Mouse (Mus musculus): ENCODE results near the gene Mapk8ip2.
"Not testable (repeated sequence)": the region's sequence is repeated elsewhere in the genome, so short reads cannot be mapped to it uniquely, and the experiment has no call there.

The Mapk8ip2 gene

GRCm38 (mm10) chr15:89453865-89454478 is at the start of gene Mapk8ip2:
TSS of gene Mapk8ip2 (plus strand) at chr15:89453913.
- DNase-seq, result peak; percentile 84

DNA sequence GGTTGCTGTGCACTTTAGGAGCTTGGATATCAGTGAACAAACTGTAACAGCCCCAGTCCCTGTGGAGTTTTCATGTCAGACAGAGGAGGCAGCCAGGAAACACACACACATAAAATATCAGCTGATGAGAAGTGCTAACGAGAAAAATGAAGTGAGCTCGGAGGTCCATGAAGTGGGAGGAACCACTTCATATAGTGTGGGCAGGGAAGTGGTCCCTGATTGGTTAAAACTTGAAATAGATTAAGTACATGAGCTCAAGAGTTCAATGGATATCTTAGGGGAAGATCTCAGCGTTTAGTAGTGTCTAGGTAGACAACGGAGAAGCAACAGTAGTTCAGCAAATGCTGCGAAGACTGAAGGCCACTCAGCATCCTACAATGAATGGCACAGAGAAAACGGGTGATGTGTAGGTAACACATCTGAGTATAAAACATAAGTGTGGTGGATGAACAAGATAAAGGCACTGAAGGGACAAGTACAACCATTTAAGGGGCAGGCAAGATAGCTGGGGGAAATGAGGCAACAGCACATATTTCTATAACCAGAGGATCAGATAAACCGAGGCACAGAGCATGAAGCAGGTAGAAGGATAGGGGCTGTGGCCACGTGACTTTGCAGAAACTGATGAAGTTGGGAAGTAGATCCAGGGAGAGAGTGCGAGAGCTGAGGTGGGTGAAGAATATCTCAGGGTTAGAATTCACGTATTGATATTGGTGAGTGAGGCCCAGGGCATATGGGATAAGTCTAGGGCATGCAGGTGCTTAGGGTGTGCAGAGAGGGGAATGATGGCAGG is 48.7 kb upstream of the Mapk8ip2 start:
- DNase-seq, result no peak

- no peak for DNase-seq
Observed at GRCm38 (mm10) chr15:89406691-89407090, 47.0 kb upstream of the Mapk8ip2 start.

GRCm38 (mm10) chr15:89410118-89410517 is 43.6 kb upstream of the Mapk8ip2 start, which contains the start of gene Syce3:
TSS of gene Syce3 (minus strand) at chr15:89410503.
- DNase-seq, result no peak

- no peak for DNase-seq
Observed at GRCm38 (mm10) chr15:89415282-89415681, 38.4 kb upstream of the Mapk8ip2 start.

DNA sequence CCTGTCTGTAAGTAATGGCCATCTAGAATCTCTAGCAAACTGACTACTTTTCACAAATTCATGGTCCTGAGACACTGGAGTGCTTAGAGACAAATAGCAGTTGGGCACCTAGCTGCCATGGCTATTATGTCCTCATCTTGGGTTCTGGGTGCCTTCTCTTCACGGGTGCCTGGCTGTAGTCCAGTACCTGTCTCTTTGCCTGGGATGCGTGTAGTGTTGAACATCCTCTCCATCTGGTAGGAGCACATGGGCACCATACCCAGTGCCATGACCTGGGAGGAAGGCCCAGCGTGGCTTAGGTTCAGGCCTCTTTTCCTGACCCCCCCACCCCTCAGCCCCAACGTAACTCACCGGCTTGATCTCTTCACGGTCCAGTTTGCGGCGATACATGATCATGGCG is 31.8 kb upstream of the Mapk8ip2 start:
- DNase-seq, result peak; percentile 55

- peak; percentile 10 for DNase-seq
Observed at GRCm38 (mm10) chr15:89424621-89425020, 29.1 kb upstream of the Mapk8ip2 start.

DNA sequence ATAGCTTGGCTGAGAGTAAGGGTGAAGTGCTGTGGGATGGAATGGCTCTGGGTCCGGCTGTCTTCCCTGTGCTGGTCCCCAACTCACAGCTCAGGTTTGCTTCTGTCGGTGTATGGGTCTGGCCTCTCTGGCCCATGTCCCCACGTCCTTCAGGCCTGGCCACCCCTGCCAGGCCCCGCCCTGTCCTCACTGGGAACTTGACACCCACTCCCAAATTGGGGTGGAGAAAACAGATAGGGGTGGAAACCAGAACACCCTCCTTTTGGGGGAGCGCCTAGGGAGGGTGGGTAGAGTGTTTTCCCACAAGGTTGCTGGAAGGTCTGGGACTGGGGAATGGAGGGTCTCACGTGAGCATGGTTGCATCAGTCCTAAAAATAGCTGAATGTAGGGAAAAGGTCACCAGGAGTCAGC is 28.0 kb upstream of the Mapk8ip2 start, which contains the start of gene Cpt1b:
Gene Cpt1b, minus strand, starts transcription at position 153 of the 411 bp plus-strand sequence.
- DNase-seq, result peak; percentile 32

DNA sequence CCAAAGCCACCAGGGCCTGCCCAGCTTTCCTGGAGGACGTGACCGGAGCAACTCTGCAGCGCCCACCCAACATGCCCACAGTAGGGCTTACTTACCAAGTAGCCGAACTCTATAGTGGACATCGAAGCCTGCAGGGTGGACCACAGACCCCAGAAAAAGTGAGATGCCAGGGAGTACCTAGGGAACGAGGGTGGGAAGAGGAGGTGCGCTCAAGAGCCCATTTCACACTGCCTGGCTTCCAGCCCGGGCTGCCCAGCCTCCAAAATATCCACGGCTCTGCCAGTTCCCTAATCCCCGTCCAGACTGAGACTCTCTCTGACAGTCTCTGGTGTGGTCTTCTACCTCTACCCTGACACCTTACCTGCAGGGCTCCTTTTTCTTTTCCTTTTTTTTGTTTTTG is 27.0 kb upstream of the Mapk8ip2 start:
- DNase-seq, result peak; percentile 33

- peak; percentile 42 for DNase-seq
Observed at GRCm38 (mm10) chr15:89428136-89428790, 25.4 kb upstream of the Mapk8ip2 start.

DNA sequence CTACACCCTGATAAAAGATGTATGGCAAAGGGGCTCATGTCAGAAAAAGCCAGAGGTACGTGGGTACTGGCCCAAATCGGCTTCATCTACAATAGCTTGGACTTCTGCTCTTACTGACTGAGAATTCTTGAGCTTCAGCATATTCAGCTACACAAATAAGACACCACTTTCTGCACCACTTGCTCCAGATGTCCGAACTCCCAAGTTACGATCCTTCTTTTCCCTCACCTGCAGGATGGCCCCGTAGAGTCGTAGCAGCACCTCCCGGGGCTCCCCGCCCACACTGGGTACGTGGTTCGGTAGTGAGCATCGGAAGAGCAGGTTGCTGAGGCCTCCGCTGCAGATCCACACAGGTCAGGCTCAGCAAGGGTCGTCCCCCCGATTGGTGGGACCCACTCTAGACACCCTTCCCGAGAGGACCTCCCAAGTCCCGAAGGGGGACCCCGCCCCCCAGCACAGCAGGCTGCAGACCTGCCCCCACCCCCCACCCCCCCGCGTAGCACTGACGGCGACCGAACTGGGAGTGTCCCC is 24.8 kb upstream of the Mapk8ip2 start:
- DNase-seq, result no peak

DNA sequence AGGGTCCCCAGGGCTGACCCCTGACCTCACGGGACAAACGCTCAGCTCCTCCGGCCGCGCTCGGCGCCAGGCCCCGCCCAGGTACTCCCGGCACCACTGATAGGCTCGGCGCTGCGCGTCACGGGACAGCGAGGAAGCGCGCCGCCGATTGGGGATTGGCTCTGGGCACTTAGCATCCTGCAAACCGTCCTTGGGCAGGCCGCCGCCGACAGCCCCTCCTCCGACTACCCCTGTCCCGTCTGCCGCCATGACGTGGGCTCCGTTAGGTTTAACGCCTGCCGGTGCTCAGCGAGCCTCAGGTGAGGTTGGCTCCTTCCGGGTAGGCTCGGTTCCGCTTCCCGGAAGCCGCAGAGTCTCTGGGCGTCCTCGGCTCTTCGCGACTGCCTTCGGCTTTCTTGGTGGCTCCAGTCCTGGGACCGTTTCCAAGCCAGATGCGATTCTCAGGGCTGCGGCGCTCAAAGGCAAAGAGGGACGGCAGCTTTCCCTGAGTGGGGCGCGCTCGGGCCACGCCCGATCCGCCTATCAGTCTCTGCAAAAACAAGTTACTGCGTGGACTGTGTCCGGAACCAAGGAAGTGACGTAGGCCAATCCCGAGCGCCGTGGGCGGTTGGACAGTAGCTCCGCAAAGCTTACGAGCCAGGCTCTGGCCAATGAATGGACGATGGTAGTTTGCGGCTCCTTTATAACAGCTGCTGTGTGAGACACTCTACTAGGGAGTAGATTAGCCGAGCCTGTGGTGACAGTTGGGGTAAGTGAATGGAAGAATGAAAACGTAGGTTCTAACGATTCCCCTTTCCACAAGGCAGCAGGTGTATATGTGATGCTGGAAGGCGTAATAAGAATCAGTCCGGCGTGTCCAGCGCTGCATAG is 24.1 kb upstream of the Mapk8ip2 start, which contains the start of the genes C730034F03Rik, Gm44502 and Chkb:
Gene C730034F03Rik, plus strand, starts transcription at position 238 of the 870 bp plus-strand sequence.
Gene Gm44502, minus strand, starts transcription at position 345 of the 870 bp plus-strand sequence.
Gene Chkb, minus strand, starts transcription at position 557 of the 870 bp plus-strand sequence.
- peak; percentile 95 for DNase-seq

GRCm38 (mm10) chr15:89430341-89430740 is 23.4 kb upstream of the Mapk8ip2 start:
- DNase-seq, result peak; percentile 49

GRCm38 (mm10) chr15:89430771-89431170 is 22.9 kb upstream of the Mapk8ip2 start:
- not testable (repeated sequence) for DNase-seq

GRCm38 (mm10) chr15:89431271-89431670 is 22.4 kb upstream of the Mapk8ip2 start:
- no peak for DNase-seq

DNA sequence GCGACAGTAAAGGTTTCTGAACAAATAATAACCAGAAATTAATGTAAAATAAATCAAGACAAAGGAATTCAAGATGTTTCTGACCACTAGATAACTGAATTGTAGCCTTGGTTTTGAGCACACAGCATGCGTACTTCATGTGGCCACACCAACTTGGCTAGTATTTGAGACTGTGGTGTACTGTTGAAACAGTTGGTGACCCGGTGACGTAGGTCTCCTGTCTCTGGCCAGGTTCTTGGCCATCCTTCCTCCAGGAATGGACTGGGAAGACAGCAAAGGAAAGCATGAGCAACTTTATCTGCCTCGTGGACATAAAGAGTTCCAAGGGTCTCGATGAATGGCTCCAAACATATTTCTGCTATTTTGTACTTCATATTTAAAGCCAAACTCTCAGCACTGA is 21.9 kb upstream of the Mapk8ip2 start:
- peak; percentile 35 for DNase-seq

DNA sequence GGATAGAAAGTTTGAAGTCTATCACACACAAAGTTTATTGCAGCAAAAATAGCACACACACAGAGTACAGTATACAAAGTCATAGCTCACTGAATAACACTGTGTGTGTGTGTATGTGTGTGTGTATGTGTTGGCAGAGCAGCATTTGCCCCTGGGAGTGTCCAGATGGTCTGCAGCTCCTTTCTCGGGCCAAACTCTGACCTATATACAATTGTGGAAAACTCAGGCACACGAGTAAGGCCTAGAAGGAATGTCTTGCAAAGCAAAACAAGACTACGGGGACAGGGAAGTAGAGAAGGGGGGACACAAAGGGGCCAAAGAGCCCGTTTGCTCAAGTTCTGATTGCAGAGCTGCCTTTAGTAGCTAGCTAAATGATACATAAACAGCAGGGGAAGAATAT is 20.8 kb upstream of the Mapk8ip2 start:
- peak; percentile 60 for DNase-seq

GRCm38 (mm10) chr15:89434136-89434535 is 19.6 kb upstream of the Mapk8ip2 start:
- DNase-seq, result no peak

DNA sequence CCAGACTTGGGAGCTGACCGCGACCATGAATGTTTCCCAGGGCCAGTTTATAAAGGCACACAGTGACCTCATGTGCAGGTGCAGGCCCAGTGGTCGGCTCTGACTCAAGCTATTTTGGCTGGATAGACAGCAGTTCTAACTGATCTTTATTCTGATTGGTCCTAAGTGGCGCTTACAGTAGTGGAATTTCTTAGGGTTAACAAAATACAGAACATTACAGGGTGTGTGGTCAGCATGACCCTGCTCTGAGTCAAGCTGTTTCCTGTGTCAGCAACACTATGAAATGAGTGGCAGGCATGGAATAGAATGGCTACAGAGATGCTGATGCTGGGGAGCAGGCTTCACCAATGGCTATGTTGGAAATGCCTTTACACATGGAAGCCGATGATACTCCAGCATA is 17.8 kb upstream of the Mapk8ip2 start:
- peak; percentile 7 for DNase-seq

DNA sequence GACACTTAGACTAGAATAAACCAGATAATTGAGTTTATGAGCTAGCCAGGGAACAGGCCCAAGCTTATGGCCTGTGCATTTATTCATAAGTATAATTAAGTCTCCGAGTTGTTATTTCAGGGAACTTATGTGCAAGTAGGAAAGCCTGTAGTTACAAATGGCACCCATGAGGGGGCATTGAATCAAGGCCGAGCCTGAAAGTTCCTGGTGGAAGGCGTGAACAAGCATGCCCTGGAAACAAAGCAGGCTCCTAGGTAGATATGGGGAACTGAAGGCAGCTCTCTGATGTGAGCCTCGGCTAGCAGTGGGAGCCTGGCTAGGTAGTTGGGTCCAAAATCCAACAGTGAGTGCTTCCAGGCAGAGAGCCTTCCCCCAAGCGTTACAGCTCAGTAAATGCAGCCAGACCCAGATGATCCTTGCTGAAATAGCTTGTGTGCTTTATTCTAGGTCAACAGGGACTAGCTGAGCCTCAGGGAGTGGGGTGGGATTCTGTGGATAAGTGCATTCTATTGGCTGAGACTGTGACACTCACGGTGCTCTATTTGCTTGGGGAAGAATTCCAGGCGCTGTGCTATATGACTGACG is 11.1 kb upstream of the Mapk8ip2 start:
- DNase-seq, result peak; percentile 32
